Mouse (Mus musculus) frontal cortex, adult (tissue): Measurements from ENCODE around the gene Ube2r2.

Experiments used
- ATAC-seq: cut with Nextera tagmentation; 2 replicates; pipeline ENCODE4 v1.9.2; 2017; ENCODE audit warnings: mild to moderate bottlenecking, moderate library complexity, mixed read lengths; ENCODE audit not compliant: low TSS enrichment

The Ube2r2 gene

GRCm38 (mm10) chr4:41118706-41119292 is 16.7 kb upstream of the Ube2r2 start:
- ATAC-seq = peak; percentile 47; the same call in 1 of the 2 replicates

- ATAC-seq = peak; percentile 100
Observed at GRCm38 (mm10) chr4:41124180-41124951, 11.2 kb upstream of the Ube2r2 start, which contains the start of gene Nol6. Nol6 (minus strand) TSS chr4:41124455.

- peak; percentile 80; the same call in 1 of the 2 replicates for ATAC-seq
Observed at GRCm38 (mm10) chr4:41129406-41129805, 6.1 kb upstream of the Ube2r2 start.

- no peak for ATAC-seq
Observed at GRCm38 (mm10) chr4:41129836-41130235, 5.7 kb upstream of the Ube2r2 start.

GRCm38 (mm10) chr4:41132471-41132870 is 3.1 kb upstream of the Ube2r2 start:
- ATAC-seq = no peak

- ATAC-seq = no peak
Observed at GRCm38 (mm10) chr4:41133529-41134291, 1.8 kb upstream of the Ube2r2 start.

GRCm38 (mm10) chr4:41134935-41135710 is 420 bp upstream of the Ube2r2 start:
- peak; percentile 82 for ATAC-seq

GRCm38 (mm10) chr4:41136454-41136805 is 887 bp downstream of the Ube2r2 start:
- ATAC-seq = peak; percentile 3; the same call in 1 of the 2 replicates

- ATAC-seq = no peak
Observed at GRCm38 (mm10) chr4:41136811-41137210, 1.3 kb downstream of the Ube2r2 start.

GRCm38 (mm10) chr4:41140174-41140875 is 4.8 kb downstream of the Ube2r2 start:
- ATAC-seq = no peak

- ATAC-seq = no peak
Observed at GRCm38 (mm10) chr4:41142601-41143000, 7.1 kb downstream of the Ube2r2 start.

- no peak for ATAC-seq
Observed at GRCm38 (mm10) chr4:41149891-41150290, 14.3 kb downstream of the Ube2r2 start.

GRCm38 (mm10) chr4:41151186-41151585 is 15.6 kb downstream of the Ube2r2 start:
- ATAC-seq = no peak

GRCm38 (mm10) chr4:41153146-41153545 is 17.6 kb downstream of the Ube2r2 start:
- ATAC-seq = peak; percentile 59; the same call in 1 of the 2 replicates

GRCm38 (mm10) chr4:41156961-41157360 is 21.4 kb downstream of the Ube2r2 start:
- ATAC-seq = no peak

- no peak for ATAC-seq
Observed at GRCm38 (mm10) chr4:41158251-41158650, 22.7 kb downstream of the Ube2r2 start.

GRCm38 (mm10) chr4:41161232-41161631 is 25.7 kb downstream of the Ube2r2 start:
- no peak for ATAC-seq

- ATAC-seq = no peak
Observed at GRCm38 (mm10) chr4:41164974-41165373, 29.4 kb downstream of the Ube2r2 start.

GRCm38 (mm10) chr4:41165693-41166475 is 30.3 kb downstream of the Ube2r2 start:
- ATAC-seq = peak; percentile 74

- no peak for ATAC-seq
Observed at GRCm38 (mm10) chr4:41170970-41171369, 35.4 kb downstream of the Ube2r2 start.
